Mouse (Mus musculus) E14TG2a.4 (cell line): ENCODE measurements at regions not wholly inside any gene's neighbourhood (a gene's known extent, or its start where the extent isn't known, plus 50 kb on each side); places are given as distances from the start of the nearest gene placed in this dataset.

Experiments used
- H3K27me3 ChIP-seq: 2 replicates; pipeline ENCODE4 v1.6.1; 2014; ENCODE audit warnings: low read length, control low read depth; ENCODE audit not compliant: insufficient read depth
- H3K36me3 ChIP-seq: 2 replicates; pipeline ENCODE4 v1.6.1; 2014; ENCODE audit warnings: low read length, control low read depth; ENCODE audit not compliant: insufficient read depth
- H3K4me1 ChIP-seq: replicated peaks from 2 replicates; pipeline ENCODE4 v1.6.1; 2014; ENCODE audit warnings: low read depth, low read length, control low read depth
- H3K4me3 ChIP-seq: replicated peaks from 2 replicates; pipeline ENCODE4 v1.5.1; 2014; ENCODE audit warnings: mild to moderate bottlenecking, low read length
- H3K9me3 ChIP-seq: 2 replicates; pipeline ENCODE4 v1.6.1; 2014; ENCODE audit warnings: low read length, control low read depth
- CTCF ChIP-seq: conservative IDR thresholded peaks from 2 replicates; pipeline ENCODE4 v1.5.1; 2014; ENCODE audit warnings: low read length
- NANOG ChIP-seq: IDR thresholded peaks from 2 replicates; pipeline ENCODE4 v1.6.1; 2014; ENCODE audit warnings: borderline replicate concordance, low read length, mixed read lengths
- POU5F1 ChIP-seq: IDR thresholded peaks from 2 replicates; pipeline ENCODE4 v1.6.1; 2014; ENCODE audit warnings: low read length, borderline replicate concordance

DNA sequence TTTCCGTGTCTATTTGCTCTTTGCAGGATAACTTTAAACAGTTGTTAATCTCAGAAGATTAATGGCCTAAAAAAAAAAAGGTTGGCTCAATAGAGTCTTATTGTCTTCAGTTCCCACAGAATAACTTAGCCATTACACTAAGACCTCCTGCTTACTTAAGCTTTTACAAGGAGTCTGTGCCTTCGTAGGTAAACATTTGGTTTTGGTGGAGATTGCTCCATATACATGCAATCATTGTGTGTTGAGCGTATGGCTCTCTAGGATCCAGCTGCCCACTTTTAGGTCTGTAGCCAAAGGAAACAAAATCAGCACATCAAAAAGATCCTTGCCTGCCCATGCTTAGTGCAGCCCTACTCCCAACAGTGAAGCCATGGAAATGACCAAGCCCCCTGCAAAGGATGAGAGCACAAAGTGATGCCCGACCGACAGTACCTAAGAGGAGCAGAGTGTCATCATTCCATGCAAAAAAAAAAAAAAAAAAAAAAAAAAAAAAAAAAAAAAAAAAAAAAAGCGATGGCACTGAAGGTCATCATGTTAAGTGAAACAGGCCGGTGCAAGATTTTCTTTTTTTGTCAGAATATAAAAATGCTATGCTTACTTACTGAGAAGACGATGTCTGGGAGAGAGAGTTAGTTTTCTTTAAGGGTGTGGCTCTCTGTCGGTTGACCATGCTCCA is 90.2 kb downstream of the Edn1 start:
- no peak overlapping the region for H3K4me3 ChIP-seq
- no peaks in the 10 kb centered on the region for H3K27me3 ChIP-seq
- no peaks in the 10 kb centered on the region for H3K4me1 ChIP-seq
- no peaks in the 10 kb centered on the region for H3K9me3 ChIP-seq
- TF ChIP-seq CTCF, result no peak
- no peak for TF ChIP-seq POU5F1
- no peak for TF ChIP-seq NANOG
- H3K36me3 ChIP-seq, result no peaks in the 10 kb centered on the region

DNA sequence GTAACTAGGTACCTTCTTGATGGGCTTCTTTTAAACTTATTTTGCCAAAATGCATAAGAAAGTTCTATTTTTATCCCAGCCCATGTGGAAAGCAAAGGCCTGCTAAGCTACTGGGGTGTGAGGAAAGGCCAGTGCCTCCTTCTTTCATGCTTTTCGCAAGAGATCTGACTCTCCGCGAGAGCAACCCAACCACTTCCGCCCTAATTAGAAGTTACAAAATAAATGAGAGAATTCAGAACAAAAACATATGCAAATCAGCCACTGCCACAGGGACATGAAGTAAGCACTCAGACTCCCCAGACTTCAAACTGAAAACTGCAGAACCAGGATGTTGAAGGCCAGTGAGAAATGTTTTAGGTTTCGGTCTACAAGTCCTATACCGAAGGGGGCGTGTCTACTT is 91.4 kb downstream of the Edn1 start:
- TF ChIP-seq POU5F1 (no peak), NANOG (no peak), CTCF (no peak)

DNA sequence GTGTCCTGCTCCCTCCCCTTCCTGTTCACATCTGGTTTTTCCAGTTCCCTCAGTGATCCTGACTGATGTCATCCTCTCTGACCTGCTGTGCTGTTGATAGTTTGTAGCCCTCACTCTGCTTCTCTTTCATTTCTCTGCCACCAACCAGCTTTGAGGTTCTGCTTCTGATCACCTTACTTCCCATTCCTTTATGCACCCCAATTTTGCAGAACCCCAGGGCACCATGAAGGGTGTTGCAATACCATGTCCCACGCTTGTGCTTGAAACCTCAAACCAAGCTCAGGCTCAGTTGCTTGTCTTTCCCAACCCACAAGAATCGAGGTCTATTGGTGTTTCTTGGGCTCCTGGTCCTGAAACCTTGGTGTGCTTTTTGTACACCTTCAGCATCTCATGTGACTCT is 93.3 kb downstream of the Edn1 start:
- TF ChIP-seq CTCF (no peak), NANOG (no peak), POU5F1 (no peak)
- Histone ChIP-seq H3K4me1 (no peaks in the 10 kb centered on the region), H3K9me3 (0 out of 2 replicates have a peak, but pooled peaks cover 7% of the 10 kb centered on the region), H3K4me3 (no peak overlapping the region), H3K36me3 (no peaks in the 10 kb centered on the region), H3K27me3 (no peaks in the 10 kb centered on the region)

More for the DNA sequence above, 91.4 kb downstream of the Edn1 start:
- Histone ChIP-seq H3K4me1 (no peaks in the 10 kb centered on the region), H3K36me3 (no peaks in the 10 kb centered on the region), H3K9me3 (no peaks in the 10 kb centered on the region), H3K27me3 (no peaks in the 10 kb centered on the region), H3K4me3 (no peak overlapping the region)

DNA sequence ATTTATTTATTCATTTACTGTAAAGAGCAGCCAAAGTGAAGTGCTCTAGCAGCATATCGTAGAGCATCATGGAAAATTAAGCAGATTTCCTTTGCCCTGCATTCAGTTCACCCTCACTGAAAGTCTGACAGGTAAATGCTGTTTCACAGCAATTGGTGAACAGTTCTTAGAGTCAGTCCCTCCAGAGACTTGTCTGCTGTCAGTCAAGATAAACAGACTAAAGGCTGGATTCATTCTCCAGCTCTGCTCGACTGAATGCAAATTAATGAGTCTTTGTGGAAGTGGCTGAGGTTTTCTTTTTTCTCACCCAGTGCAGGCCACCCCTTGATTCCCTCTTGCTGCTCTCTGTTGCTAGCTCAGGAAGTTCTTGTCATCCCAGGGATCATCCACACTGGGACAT is 100.2 kb downstream of the Edn1 start:
- no peaks in the 10 kb centered on the region for H3K4me1 ChIP-seq
- H3K4me3 ChIP-seq, result no peak overlapping the region

DNA sequence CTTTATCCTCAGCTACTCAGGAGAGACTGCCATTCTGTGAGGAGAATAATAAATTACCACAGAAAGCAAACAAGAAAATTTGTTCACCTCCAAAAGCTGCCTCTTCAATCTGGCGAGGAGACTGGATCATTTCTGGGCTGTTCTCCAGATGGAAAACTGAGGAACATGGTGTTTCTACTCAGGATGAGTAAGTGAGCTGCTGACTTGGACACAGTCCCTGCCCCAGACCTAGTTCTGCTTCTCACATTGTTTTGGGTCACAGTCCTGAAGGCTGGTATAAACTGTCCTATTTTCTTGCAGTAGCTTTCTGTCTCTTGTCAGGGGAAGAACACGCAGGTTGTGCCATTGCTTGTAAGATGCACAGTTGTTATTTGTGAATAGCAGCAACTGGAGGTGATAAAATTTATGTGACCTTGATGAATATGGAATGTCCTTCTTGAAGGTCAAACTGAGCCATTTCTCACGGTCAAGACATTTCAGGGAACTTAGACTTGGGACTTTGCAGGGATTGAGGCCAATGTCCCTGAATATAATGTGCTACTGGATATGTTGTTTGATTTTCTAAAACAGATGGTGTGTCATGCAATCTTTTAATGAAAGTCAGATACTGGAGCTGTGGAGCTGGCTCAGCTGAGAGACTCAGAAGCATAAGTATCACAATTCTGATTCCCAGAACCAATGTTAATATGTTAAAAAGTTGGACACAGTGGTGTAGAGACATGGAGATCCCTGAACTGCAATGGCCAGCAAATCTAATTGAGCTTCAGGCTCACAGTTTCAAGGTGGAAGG is 102.2 kb downstream of the Edn1 start:
- no peak overlapping the region for H3K4me3 ChIP-seq
- H3K36me3 ChIP-seq, result no peaks in the 10 kb centered on the region
- no peaks in the 10 kb centered on the region for H3K4me1 ChIP-seq
- H3K27me3 ChIP-seq, result no peaks in the 10 kb centered on the region
- TF ChIP-seq NANOG, result no peak
- no peak for TF ChIP-seq POU5F1
- no peak for TF ChIP-seq CTCF
- H3K9me3 ChIP-seq, result no peaks in the 10 kb centered on the region

More for the DNA sequence above, 100.2 kb downstream of the Edn1 start:
- Histone ChIP-seq H3K9me3 (0 out of 2 replicates have a peak, but pooled peaks cover 7% of the 10 kb centered on the region), H3K27me3 (no peaks in the 10 kb centered on the region), H3K36me3 (no peaks in the 10 kb centered on the region)
- TF ChIP-seq NANOG (no peak), CTCF (no peak), POU5F1 (no peak)

DNA sequence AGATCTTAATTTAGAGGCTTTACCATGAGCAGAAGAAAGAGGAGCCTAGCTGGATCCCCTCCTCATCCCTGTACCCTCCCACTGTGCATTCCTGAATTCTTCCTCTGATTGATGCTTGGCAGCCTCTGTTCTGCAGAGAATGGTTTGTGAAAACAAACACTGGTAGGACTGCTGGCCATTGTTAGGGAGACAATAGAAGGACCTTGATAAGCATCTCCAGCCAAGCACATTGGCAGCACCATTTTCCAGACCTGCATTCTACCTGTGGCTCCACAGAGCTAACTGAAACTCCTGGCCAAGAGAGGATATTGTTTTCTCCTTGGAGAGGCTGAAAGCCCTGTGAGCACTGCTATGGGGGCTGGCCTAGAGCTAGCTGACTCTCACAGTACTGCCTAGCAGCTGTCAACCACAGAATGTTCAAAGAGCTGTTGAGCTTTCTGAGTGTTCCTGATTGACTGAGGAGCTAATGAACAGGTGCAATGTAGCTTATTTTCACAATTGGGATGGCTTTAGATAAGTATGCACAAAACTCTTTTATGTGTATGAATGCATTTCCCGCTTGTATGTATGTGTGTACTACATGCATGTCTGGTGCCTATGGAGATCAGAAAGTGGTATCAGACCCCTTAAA is 111.5 kb downstream of the Edn1 start:
- Histone ChIP-seq H3K36me3 (no peaks in the 10 kb centered on the region), H3K27me3 (peaks cover 3% of the 10 kb centered on the region), H3K4me3 (no peak overlapping the region), H3K4me1 (peaks cover 12% of the 10 kb centered on the region), H3K9me3 (no peaks in the 10 kb centered on the region)
- TF ChIP-seq CTCF (no peak), POU5F1 (no peak), NANOG (peak; percentile 95)

DNA sequence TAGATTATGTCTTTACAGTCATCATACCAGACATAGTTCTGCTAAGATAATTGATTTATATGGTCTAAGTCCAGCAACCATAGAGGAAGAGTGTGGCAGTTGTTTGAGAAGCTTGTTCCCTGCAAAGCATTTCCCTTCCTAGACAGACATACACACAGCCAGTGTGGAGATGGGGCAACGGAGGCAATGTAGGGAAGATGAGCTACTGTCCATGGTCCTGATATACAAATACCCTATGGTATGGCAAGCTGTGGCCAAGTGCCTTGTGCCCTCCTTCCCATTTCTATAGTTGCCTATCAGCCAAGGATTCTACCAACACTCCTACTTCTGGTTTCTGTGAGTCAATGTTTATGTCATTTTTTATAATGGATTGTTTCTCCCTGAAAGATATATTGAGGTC is 145.6 kb downstream of the Edn1 start:
- H3K9me3 ChIP-seq, result no peaks in the 10 kb centered on the region
- no peak overlapping the region for H3K4me3 ChIP-seq
- H3K4me1 ChIP-seq, result no peaks in the 10 kb centered on the region
- TF ChIP-seq NANOG (no peak), POU5F1 (no peak), CTCF (no peak)
- H3K27me3 ChIP-seq, result no peaks in the 10 kb centered on the region
- H3K36me3 ChIP-seq, result no peaks in the 10 kb centered on the region

DNA sequence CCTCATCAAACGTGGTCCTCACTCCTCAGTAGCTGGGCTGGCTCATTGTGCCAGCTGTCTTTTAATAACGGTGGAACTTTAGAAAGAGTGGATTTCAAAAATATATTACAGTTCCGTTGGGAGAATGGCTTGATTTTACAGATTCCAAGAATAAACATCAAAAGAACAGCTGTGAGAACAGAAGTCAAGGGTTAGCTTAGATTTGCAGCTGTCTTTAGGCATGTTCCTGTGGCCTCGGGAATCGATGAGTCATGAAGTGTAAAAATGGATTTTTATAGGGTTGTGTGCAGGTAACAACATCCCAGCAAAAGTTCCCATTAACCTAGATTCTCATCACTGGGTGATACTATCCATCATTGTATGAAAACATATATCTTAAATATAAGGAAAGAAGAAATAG is 152.4 kb downstream of the Edn1 start:
- Histone ChIP-seq H3K9me3 (no peaks in the 10 kb centered on the region), H3K4me1 (no peaks in the 10 kb centered on the region)

More for the DNA sequence above, 152.4 kb downstream of the Edn1 start:
- H3K4me3 ChIP-seq, result no peak overlapping the region
- TF ChIP-seq POU5F1 (no peak), CTCF (no peak)
- no peaks in the 10 kb centered on the region for H3K36me3 ChIP-seq
- no peaks in the 10 kb centered on the region for H3K27me3 ChIP-seq
